Mouse (Mus musculus) Muller cell, postnatal 12 days (primary cell): ENCODE measurements around the gene Defb33.

Source experiments
- DNase-seq: peaks from one replicate; pipeline ENCODE4 v3.0.0-alpha.2; 2015; ENCODE audit errors: inconsistent ontology term

Gene Defb33

DNA sequence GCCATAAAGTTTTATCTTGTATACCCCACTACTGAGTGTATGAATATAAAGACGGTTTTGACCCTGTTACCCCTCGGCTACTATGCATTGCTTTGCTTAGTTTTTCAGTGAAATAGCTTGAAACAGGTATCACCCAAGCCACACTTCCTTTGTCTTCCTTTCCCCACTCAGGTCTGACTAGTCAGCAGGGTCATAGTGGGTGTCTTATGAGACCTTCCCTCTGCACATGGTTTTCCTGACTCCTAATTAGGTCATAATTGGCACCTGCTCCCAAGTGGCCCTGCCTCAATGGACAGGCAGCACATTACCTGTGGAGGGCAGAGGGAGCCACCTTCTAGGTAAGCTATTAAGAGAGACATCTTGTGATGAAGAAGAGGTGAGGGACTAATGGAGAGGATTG, at the start of gene Defb33:
Gene Defb33, plus strand, starts transcription at position 301 of the 400 bp plus-strand sequence.
- DNase-seq = no peak

DNA sequence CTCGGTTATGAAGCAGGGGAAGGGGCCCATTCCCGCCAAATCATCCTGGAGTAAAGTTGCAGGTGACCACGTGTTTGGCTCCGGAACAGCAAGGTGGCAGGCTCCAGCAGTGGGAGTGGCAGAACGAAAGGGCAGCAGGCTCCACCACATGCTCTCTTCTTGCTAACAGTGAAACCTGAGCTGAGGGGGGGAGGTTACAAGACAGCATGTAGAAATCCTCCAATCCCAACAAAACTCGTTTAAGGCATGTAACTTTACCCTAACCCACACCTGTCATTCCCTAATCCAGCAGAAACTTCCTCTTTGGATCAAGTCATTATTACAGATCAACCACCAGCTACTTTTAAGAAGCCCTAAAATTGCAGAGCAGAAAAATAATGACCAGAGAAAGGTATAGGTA, 17.9 kb upstream of the Defb33 start:
- no peak for DNase-seq

DNA sequence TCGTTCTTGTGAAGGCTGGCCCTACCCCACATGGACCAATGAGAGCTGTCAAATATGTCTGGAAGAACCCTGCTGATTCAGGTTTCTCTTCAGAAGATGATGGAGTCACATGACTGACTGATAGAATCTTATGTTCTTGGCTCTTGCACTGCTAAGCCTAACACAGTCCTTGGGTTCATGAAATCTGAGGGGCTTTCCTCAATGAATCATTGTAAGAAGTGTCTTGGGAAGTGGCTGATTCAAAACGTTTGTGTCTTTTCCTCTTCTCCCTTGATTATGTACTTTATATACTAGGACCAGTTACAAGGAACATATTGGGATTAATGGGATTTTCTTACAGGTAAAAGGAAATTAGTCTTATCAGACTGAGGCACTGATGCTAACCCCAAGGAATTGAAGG, 10.1 kb downstream of the Defb33 start, which contains the start of gene Gm15056:
Gene Gm15056, minus strand, starts transcription at position 101 of the 400 bp plus-strand sequence.
- DNase-seq = no peak

DNA sequence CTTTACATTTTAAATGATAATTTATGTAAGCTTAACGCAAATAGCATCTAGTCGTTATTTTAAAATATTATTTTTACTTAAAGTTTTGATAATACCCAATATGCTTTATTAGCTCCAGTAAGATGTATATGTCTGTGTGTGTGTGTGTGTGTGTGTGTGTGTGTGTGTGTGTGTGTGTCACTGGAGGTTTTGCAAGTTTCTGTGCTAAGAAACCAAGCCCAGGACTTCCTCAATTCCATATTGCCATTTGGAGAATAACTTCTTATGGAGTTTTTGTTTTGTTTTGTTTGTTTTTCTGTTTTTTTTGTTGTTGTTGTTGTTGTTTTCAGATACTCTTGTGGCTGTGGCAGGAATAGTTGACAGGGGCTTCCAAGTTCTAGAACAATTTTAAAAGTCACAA, 14.7 kb downstream of the Defb33 start:
- DNase-seq = no peak

DNA sequence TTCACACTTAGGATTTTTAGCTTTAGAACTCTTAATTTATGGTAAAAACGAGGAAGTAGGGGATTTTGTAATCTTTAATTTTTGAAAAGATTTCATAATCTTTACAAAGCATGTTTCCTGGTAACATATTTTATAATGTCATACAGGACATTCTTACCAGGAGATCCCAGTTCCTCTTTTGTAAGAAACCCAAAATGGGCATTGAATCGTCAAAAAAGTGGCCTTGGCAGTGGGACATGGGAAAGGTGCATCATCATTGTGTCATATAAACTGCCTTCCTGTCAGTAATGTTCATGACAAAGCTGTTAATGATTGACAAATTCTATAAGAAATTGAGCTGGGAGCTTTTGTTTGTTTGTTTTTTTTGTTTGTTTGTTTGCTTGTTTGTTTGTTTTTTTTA, 15.8 kb downstream of the Defb33 start:
- DNase-seq = no peak

DNA sequence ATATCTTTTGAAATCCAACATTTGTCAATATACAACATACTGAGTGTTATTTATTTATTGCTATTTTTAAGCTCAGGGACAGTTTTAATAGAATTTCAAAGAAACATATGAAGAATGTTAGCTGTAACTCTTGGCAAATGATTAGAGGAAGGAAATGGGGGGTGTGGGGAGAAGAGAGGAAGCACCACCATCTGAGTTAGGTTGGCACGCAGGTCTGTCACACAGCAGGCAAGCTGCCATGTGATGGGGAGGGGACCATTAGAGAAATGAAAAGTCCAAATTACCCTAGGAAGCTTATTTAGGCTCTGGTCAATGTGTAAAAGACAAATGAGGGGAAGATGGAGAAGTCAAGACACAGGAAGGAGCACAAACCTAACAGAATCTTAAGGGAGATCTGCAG, 19.8 kb downstream of the Defb33 start:
- DNase-seq = no peak

GRCm38 (mm10) chr8:20921971-20922370, 29.5 kb downstream of the Defb33 start, which contains the start of gene Gm6040:
TSS of gene Gm6040 (minus strand) at chr8:20922071.
- DNase-seq = no peak

DNA sequence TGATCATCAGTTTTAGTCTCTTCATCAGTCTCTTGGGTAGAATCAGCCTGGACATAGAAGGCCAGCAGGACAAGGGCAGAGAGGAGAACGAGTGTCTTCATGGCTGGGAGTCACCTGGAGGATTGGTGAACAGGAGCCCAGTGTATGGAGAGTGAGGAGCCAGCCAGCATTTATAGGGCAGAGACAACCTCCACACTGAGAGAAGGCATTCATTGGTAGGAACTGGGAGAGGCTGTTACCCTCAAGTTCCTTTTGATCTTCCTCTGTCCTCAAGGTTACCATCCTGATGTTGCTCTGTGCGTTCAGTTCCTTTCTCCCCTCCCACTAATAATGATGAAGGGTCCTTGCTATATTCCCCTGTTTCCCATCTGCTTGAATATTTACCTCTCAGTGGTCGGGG, 52.1 kb downstream of the Defb33 start, which contains the start of gene AY761185:
Gene AY761185, minus strand, starts transcription at position 101 of the 400 bp plus-strand sequence.
- no peak for DNase-seq
